Mouse (Mus musculus): Measurements from ENCODE around the gene Glod4.
A peak's percentile ranks its signal among the peaks of the same experiment; 100 is the strongest.

Gene Glod4

DNA sequence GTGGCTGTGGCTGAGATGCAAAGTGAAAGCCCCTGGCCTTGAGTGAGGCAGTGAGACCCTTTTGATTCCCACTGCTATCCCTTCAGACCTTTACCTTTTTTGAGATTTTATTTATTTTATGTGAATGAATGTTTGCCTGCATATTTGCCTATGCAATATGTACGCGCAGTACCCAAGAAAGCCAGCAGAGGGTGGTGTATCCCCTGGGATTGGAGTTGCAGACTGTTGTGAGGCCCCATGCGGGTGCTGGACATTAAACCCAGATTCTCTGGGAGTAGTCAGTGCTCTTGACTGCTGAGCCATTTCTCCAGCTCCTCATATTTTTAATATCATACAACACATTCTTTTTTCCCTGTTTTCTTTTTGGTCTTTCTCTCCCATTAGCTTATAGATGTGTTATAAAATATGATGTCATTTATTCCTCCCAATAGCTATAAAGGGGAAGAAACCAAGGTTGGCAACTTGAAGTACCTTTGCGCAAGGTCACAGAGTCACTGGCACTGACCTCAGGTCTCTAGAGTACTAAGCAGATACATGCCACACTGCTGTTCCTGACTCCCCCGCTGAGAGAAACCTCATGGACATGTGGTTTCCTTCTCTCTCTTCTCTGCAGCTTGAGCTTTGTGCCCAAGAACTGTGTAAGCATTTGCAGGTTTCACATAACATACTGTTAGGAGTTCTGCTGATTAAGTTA lies 157.5 kb downstream of the Glod4 start:
- no peak for ATAC-seq (ENCODE audit: low TSS enrichment)

- no peak for ATAC-seq (ENCODE audit: low TSS enrichment)
These were observed 158.6 kb downstream of the Glod4 start for GRCm38 (mm10) chr11:76084943-76085342.

DNA sequence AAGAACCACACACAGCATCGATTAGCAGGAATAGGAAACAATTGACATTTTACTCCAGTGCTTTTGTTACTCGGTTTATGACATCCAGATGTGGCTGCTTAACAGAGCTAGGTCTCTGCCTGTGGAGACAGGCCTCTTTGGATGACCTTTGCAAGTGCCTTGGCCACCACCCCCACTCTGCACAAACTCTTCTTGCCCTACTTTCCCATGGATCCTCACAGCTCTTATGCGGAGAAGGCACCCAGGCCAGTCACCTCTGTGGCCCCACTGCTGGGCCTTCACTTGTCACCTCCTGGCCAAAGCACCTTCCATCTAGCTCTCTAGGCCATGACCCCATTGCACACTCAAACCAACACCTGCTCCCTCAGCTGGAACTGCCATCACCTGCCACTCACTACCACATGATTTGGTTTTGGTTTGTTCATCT lies 159.6 kb downstream of the Glod4 start:
- ATAC-seq (ENCODE audit: low TSS enrichment): no peak

DNA sequence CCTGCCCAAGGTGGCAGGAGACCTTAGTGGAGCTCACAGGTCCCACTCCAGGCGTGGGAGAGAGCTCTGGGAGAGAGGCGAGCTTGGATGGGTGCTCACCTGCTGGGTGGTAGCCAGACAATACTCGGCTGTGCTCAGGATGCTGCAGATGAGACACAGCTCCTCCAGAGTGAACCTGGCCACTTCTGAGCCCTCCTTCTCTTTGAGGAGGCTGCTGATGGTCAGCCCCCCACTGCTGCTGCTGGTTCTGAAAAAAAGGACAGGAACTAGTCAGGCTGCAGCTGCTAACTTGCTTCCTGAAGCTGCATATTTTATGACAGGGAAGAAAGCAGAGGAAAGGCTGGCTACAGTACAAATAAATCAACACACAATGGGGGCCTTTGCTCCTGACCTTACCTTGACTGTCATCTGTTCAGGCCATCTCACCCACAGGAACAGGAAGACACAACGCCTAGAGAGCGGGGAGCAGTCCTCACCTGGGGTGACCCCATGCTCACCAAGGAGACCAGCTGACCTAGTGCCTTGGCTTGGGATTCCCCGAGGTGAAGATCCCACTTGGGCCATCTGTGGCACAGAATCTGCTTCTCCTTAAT lies 162.4 kb downstream of the Glod4 start:
- no peak for ATAC-seq (ENCODE audit: low TSS enrichment)

GRCm38 (mm10) chr11:76080293-76080692 lies 163.2 kb downstream of the Glod4 start:
- ATAC-seq (ENCODE audit: low TSS enrichment): no peak

DNA sequence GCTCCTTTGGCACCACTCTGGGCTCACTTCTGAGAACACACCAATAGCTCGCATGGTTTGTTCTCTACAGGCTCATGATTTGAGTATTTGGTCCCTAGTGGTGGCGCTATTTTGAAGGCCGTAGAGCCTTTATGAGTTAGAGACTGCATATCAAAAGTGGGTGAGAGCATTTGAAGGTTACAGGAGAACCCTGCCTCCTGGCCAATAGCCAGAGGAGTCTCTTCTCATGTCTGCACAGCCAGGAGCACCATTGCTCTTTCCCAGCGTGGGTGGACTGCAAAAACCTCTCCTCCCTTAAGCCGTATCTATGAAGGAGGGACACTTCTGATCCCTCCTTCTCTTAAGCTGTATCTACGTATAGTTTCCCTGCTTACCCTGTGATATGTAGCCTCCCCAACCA lies 166.2 kb downstream of the Glod4 start:
- ATAC-seq (ENCODE audit: low TSS enrichment): no peak

DNA sequence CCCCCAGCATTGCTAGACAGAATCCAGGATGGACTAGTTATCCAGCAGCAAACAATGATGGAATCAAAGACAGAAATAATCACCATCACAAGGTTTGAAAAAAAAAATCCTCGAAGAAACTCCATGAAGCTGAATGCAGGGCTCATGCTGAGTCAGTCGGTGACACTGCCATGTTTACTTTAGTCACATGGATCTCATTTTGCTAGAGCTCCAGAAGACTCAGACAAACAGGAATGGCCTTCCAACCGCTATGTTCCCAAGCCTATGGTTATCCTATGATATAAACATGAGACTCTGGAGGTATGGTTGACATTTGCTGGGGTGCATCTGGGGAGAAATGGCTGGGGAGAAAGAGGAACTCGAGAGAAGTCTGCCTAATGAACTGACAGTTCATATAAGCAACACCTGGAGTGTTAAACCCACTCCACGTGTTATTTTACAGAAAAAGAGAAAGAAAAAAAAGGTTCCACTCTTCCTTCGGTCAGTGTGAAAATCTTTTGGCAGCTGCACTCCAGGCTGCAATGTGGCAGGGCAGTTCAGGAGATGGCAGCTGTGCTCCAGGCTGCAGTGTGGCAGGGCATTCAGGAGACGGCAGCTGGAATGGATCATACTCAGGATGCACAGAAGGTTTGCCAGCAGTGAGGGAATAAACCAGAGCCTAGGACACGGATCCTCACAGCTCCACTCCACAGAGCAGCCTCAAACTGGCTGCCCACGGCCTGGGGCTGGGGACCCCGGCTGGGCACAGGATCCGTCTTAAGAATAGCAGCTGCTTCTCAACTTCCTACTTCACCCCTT lies 169.0 kb downstream of the Glod4 start:
- 0 out of 2 replicates have a peak, but pooled peaks have one; percentile 41 for ATAC-seq (ENCODE audit: low TSS enrichment)
